Mouse (Mus musculus) fat pad, adult 2 months (tissue): ENCODE results near the gene Tshz3.

Experiments
- DNase-seq: peaks from one replicate; pipeline ENCODE4 v3.0.0-alpha.2; 2011; ENCODE audit warnings: low read depth, low spot score; ENCODE audit errors: extremely low read depth

Gene Tshz3

DNA sequence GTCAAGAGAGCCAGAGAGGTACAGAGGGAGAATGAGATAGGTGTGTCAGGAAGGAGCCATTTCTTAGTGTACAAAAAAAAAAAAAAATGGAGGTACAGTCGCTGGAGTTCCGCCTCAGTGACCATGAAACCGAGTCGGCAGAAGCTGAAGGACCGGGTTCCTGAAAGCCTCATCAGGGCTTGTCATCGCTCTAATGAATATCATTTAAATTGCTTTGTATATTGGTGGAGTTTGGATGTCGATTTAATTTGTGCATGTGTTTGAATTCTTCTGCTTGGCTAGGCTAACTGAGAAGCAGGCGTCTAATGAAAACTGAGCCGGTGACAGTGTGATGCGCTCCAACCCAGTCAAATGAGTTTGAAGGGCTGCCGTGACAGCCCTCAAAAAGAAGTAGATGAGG is 80.5 kb downstream of the Tshz3 start:
- DNase-seq, result no peak

DNA sequence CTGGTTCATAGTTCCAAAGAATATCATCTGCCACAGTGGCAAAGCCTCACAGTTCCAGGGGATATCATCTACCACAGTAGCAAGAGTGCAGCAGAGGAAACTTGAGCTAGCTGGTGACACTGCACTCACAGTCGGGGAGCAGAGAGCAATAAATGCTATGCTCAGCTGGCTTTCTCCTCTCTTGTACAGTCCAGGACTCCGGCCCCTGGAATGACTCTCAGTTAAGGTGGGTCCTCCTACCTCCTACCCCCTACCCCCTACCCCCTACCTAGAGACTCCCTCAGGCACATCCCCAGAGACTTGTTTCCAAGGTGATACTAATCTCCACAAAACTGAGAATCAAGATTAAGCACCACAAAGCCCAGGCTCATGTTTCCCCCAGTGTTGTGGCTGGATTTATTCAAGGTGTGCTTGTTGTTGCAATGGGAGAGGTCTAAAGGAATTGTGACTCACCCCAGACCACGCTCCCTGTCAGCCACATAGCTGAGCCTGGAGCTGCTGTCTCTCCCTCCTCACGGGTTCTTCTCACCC is 86.4 kb downstream of the Tshz3 start:
- no peak for DNase-seq

DNA sequence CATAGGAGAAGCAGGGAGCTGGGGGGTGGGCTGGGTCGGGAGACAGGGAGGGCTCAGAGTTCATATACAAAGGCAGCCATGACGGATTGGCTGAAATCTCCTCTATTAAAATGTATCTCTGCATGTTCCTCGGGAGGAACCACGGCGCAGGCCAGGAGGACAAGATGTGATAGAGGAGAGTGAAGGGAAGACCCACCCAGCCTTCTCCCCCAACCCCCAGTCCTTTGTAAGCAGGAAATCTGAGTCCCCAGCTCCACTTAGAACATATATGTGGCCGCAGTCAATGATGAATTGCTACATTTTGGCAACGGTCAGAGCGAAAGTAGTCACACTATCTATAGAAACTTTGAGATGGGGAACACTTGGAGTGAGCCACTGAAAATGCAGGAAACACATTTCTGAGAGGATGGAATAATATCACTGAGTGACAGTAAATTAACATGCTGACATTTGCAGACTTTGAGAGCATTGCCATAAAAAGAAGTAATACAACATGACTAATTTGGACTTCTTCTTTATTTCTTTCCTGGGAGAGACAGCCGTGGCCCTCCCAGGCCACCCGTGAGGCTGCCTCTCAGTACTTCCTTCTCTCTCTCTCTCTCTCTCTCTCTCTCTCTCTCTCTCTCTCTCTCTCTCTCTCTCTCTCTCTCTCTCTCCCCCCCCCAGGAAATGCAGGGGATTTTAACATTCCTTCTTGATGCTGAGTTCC is 88.9 kb downstream of the Tshz3 start:
- DNase-seq, result no peak

DNA sequence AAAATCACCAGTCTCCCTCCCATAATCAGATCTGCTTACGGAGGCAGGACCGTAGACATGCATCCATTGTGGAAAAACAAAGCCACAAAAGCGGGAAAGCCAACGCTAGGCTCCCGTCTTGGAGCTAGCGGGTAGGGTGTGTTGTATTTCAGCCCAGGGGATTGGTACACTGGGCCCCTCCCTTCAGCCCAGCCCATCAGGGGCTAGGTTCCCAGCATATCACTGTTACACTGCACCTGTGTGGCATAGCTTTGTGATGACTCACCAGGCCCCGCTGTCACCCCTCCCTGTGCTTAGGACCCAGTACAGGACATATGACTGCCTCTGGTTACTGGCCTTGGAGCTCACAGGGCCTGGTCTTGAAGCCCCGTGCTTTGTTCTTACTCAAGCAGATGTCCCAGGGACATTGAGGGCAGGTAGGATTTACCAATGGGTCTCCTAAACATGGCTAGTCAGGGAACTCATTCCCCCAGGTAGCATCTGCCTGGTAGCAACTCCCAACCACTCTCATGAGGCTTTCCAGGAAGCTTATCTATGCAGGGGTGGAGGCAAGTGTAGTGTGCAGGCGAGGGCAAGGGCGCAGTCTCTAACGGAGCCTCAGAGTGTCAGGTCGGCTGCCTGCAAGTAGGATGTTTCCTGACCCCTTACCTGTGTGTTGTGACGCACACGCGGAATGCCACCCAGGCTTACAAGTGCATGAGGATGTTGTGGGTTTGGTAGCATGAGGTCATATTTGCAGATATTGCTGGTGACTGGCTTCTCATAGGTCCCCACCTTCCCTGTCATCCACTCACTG is 98.7 kb downstream of the Tshz3 start:
- DNase-seq, result no peak
